In the genomic region with DNA sequence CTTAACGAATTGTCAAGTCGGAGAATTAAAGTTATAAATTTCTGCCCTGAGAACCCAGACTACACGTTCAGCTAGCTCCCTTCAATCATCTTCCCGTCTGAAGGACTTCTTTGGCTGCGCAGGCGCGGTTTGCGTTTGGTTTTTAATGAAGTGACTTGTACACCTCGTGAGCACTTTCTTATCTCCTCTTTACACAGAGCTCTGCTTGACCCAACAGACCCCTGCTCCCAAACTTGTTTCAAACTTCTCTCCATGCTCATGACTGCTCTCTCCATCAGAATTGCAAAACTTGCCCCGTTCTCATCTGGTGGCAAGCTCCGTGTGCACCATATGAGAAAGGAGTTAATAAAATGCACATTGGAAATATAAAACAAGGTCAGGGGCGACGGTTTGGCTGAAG, we compare ENCODE assay signal across 19 mouse cellular contexts.
"Had no signal": no experiment of that assay in that cellular context is flagged by ENCODE, and none has a peak within 500 bp of the region (broad histone marks: within the 10 kb centered on the region; RNA-seq: fewer than 3 reads in every experiment).

No protein-coding gene starts in this region.

- DNase-seq: kidney, adult 2 months; kidney, postnatal 25 days; layer of hippocampus, postnatal 36 days; liver, embryonic 13.5 days; lung, adult 2 months; lung, postnatal 36 days; right cerebral cortex, adult 18-20 months; right cerebral cortex, postnatal 25 days; spleen, adult 18-20 months; thymus, postnatal 25 days had no signal

- H3K27me3 ChIP-seq: liver, embryonic 13.5 days; midbrain, embryonic 15.5 days; neural tube, embryonic 12.5 days; neural tube, embryonic 15.5 days; stomach, embryonic 15.5 days had no signal

- H3K4me1 ChIP-seq: liver, embryonic 13.5 days; midbrain, embryonic 15.5 days; neural tube, embryonic 12.5 days; stomach, embryonic 15.5 days had no signal

- H3K9me3 ChIP-seq: liver, embryonic 13.5 days; midbrain, embryonic 15.5 days; neural tube, embryonic 12.5 days; neural tube, embryonic 15.5 days; stomach, embryonic 15.5 days had no signal

- H3K4me3 ChIP-seq: left cerebral cortex, adult 2 months; liver, embryonic 13.5 days; midbrain, embryonic 15.5 days; neural tube, embryonic 12.5 days; neural tube, embryonic 15.5 days; stomach, embryonic 15.5 days had no signal

- ATAC-seq: inflammation-experienced regulatory T-cells, adult 6 months; intestine, embryonic 16.5 days; midbrain, embryonic 15.5 days had no signal

- H3K4me2 ChIP-seq: liver, embryonic 13.5 days; midbrain, embryonic 11.5 days; midbrain, embryonic 15.5 days; neural tube, embryonic 12.5 days had no signal

- H3K9ac ChIP-seq: liver, embryonic 13.5 days; midbrain, embryonic 15.5 days; neural tube, embryonic 12.5 days; neural tube, embryonic 15.5 days; stomach, embryonic 15.5 days had no signal

- H3K36me3 ChIP-seq: liver, embryonic 13.5 days; midbrain, embryonic 15.5 days; neural tube, embryonic 12.5 days; neural tube, embryonic 15.5 days; stomach, embryonic 15.5 days had no signal

- H3K27ac ChIP-seq: kidney, postnatal 0 days; left cerebral cortex, adult 2 months; liver, embryonic 13.5 days; midbrain, embryonic 15.5 days; neural tube, embryonic 12.5 days; neural tube, embryonic 15.5 days; stomach, embryonic 15.5 days had no signal
